Mouse (Mus musculus): ENCODE measurements at regions not wholly inside any gene's neighbourhood (a gene's known extent, or its start where the extent isn't known, plus 50 kb on each side); places are given as distances from the start of the nearest gene placed in this dataset.

- TF ChIP-seq CTCF (IDR thresholded peaks at IDR 0.05; ENCODE audit: extremely low read depth, insufficient read depth, low read length) = no peak
- no peak for TF ChIP-seq POLR2A (IDR thresholded peaks at IDR 0.05; ENCODE audit: extremely low read depth, insufficient read depth, low read length)
These were observed 200.2 kb upstream of the Gm15217 start for GRCm38 (mm10) chr14:46179024-46179423.

Measured in cortical plate, adult 2 months (tissue).